Mouse (Mus musculus) cerebellum, adult 18-20 months (tissue): ENCODE results near the gene Eif5a.
A peak's percentile ranks its signal among the peaks of the same experiment; 100 is the strongest.
"Not testable (repeated sequence)": the region's sequence is repeated elsewhere in the genome, so short reads cannot be mapped to it uniquely, and the experiment has no call there.

Source experiments
- DNase-seq, 2 experiments: peaks; one replicate each; pipeline ENCODE4 v3.0.0; 2021

The Eif5a gene

GRCm38 (mm10) chr11:69945997-69946891 is 24.5 kb upstream of the Eif5a start:
- no peak for DNase-seq

- DNase-seq = no peak
These were observed 23.5 kb upstream of the Eif5a start for GRCm38 (mm10) chr11:69945216-69945615.

- DNase-seq = no peak
These were observed 19.2 kb upstream of the Eif5a start for GRCm38 (mm10) chr11:69940962-69941361.

GRCm38 (mm10) chr11:69939731-69940130 is 18.0 kb upstream of the Eif5a start:
- no peak for DNase-seq

GRCm38 (mm10) chr11:69939181-69939580 is 17.4 kb upstream of the Eif5a start:
- DNase-seq = no peak

GRCm38 (mm10) chr11:69938401-69938979 is 16.7 kb upstream of the Eif5a start:
- no peak for DNase-seq

- DNase-seq = no peak
These were observed 16.1 kb upstream of the Eif5a start for GRCm38 (mm10) chr11:69937834-69938233.

GRCm38 (mm10) chr11:69937385-69937784 is 15.6 kb upstream of the Eif5a start:
- DNase-seq = no peak

GRCm38 (mm10) chr11:69936714-69937347 is 15.1 kb upstream of the Eif5a start:
- no peak for DNase-seq

- DNase-seq = no peak
These were observed 14.4 kb upstream of the Eif5a start for GRCm38 (mm10) chr11:69936156-69936555.

GRCm38 (mm10) chr11:69935137-69935879 is 13.6 kb upstream of the Eif5a start, which contains the start of gene Ybx2:
Ybx2 (plus strand) TSS chr11:69935796.
- peak; percentile 91 to 96 for DNase-seq

- DNase-seq = no peak
These were observed 12.9 kb upstream of the Eif5a start for GRCm38 (mm10) chr11:69934681-69935080.

GRCm38 (mm10) chr11:69934169-69934568 is 12.4 kb upstream of the Eif5a start:
- peak; percentile 91 to 93 for DNase-seq

GRCm38 (mm10) chr11:69933066-69933465 is 11.3 kb upstream of the Eif5a start:
- no peak for DNase-seq

- no peak for DNase-seq
These were observed 10.5 kb upstream of the Eif5a start for GRCm38 (mm10) chr11:69932254-69932653.

GRCm38 (mm10) chr11:69931769-69932168 is 10.0 kb upstream of the Eif5a start:
- DNase-seq = no peak

- DNase-seq = no peak
These were observed 9.3 kb upstream of the Eif5a start for GRCm38 (mm10) chr11:69930967-69931537.

- DNase-seq = not testable (repeated sequence)
These were observed 8.4 kb upstream of the Eif5a start for GRCm38 (mm10) chr11:69930176-69930575.

GRCm38 (mm10) chr11:69929712-69930111 is 8.0 kb upstream of the Eif5a start:
- no peak for DNase-seq

GRCm38 (mm10) chr11:69927501-69927900 is 5.7 kb upstream of the Eif5a start:
- DNase-seq = no peak

GRCm38 (mm10) chr11:69922796-69923195 is 1.0 kb upstream of the Eif5a start:
- no peak for DNase-seq

- DNase-seq = no peak
These were observed 426 bp upstream of the Eif5a start for GRCm38 (mm10) chr11:69922012-69922756.
